In the genomic region with DNA sequence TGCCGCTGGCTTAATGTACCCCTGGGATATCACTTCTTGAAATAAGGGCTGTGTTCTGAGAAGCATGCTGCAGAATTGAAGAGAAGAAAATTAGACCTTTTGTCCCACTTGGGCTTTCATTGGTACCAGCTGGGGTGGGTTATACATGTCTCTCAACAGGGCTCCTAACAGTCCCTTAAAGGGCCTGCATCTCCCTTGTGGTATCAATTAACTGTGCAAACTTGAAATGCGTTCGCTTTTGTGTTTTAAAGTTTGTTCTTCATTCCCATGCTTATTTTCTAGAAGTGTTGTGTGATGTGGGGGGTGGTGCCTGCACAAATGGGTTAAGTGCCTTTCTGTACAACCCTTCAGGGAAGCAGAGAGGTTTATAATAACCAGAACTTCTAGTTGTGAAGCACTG, we compare ENCODE assay signal across 21 mouse cellular contexts.
A peak's percentile ranks its signal among the peaks of the same experiment; 100 is the strongest.
DNase-seq lines count a peak whose midpoint lies in the region; ATAC-seq lines count a peak whose summit lies in the region.
"Had no signal": no experiment of that assay in that cellular context is flagged by ENCODE, and none has a peak within 500 bp of the region (broad histone marks: within the 10 kb centered on the region; RNA-seq: fewer than 3 reads in every experiment).

No protein-coding gene starts in this region.

- intact Hi-C loops in heart, postnatal 25 days (cut with DNase I): no loop called here

- 0 out of 2 replicates have a peak overlapping the region, but pooled peaks have one; percentile 17 for H3K27ac ChIP-seq in embryonic facial prominence, embryonic 12.5 days
- no peak overlapping the region for H3K27ac ChIP-seq in embryonic facial prominence, embryonic 14.5 days (replicated peaks; ENCODE audit: low read depth, low read length)
- H3K27ac ChIP-seq in limb, embryonic 12.5 days: 0 out of 2 replicates have a peak overlapping the region, but pooled peaks have one; percentile 1
- H3K27ac ChIP-seq: lung, embryonic 15.5 days; midbrain, embryonic 13.5 days had no signal

- DNase-seq in heart, adult 11 months: peak; percentile 77
- DNase-seq in heart, postnatal 25 days (ENCODE audit: low spot score): no peak
- DNase-seq in embryonic facial prominence, embryonic 14.5 days (ENCODE audit: low spot score): peak; percentile 41
- DNase-seq: adrenal gland, adult 2 months; B cell, adult 2 months; cerebellum, adult 9-10 months; cerebellum, postnatal 36 days; heart, postnatal 14 days; kidney, adult 18-20 months; kidney, postnatal 36 days; lung, postnatal 4 days; thymus, adult 2 months; thymus, postnatal 4 days had no signal

- H3K4me1 ChIP-seq in embryonic facial prominence, embryonic 12.5 days: peaks cover 4% of the 10 kb centered on the region; the same call in 1 of the 2 replicates
- peaks cover 3% of the 10 kb centered on the region for H3K4me1 ChIP-seq in embryonic facial prominence, embryonic 14.5 days (ENCODE audit: control insufficient read depth, insufficient read depth, low read length)
- H3K4me1 ChIP-seq in limb, embryonic 12.5 days (replicated peaks): peaks cover 7% of the 10 kb centered on the region
- H3K4me1 ChIP-seq: lung, embryonic 15.5 days had no signal

- ATAC-seq in embryonic facial prominence, embryonic 12.5 days (ENCODE audit: insufficient number of reproducible peaks, insufficient read depth, low FRiP score, low TSS enrichment): no peak
- ATAC-seq in embryonic facial prominence, embryonic 14.5 days (ENCODE audit: low read depth): no peak
- no peak for ATAC-seq in limb, embryonic 12.5 days (ENCODE audit: insufficient number of reproducible peaks, insufficient read depth, low FRiP score, low TSS enrichment, low read depth)
- no peak for ATAC-seq in CD4-positive, CD25-positive, alpha-beta regulatory T cell, adult 4 months
- ATAC-seq: activated CD4-positive, CD25-positive, alpha-beta regulatory T cell, adult 4 months; hindbrain, embryonic 16.5 days; midbrain, embryonic 13.5 days had no signal

- H3K27me3 ChIP-seq in embryonic facial prominence, embryonic 12.5 days: no peaks in the 10 kb centered on the region
- 0 out of 2 replicates have a peak, but pooled peaks cover 2% of the 10 kb centered on the region for H3K27me3 ChIP-seq in embryonic facial prominence, embryonic 14.5 days (replicated peaks; ENCODE audit: control insufficient read depth, insufficient read depth, low read length)
- H3K27me3 ChIP-seq in limb, embryonic 12.5 days: no peaks in the 10 kb centered on the region
- H3K27me3 ChIP-seq: lung, embryonic 15.5 days; midbrain, embryonic 13.5 days had no signal

- no peak overlapping the region for H3K9ac ChIP-seq in embryonic facial prominence, embryonic 12.5 days
- H3K9ac ChIP-seq in embryonic facial prominence, embryonic 14.5 days (ENCODE audit: low read depth, low read length): no peak overlapping the region
- no peak overlapping the region for H3K9ac ChIP-seq in limb, embryonic 12.5 days (replicated peaks)
- H3K9ac ChIP-seq: lung, embryonic 15.5 days; midbrain, embryonic 13.5 days had no signal

- H3K36me3 ChIP-seq in embryonic facial prominence, embryonic 12.5 days: no peaks in the 10 kb centered on the region
- H3K36me3 ChIP-seq in embryonic facial prominence, embryonic 14.5 days (ENCODE audit: control insufficient read depth, insufficient read depth, low read length): no peaks in the 10 kb centered on the region
- H3K36me3 ChIP-seq in limb, embryonic 12.5 days: no peaks in the 10 kb centered on the region
- H3K36me3 ChIP-seq: lung, embryonic 15.5 days; midbrain, embryonic 13.5 days had no signal

- H3K4me2 ChIP-seq in embryonic facial prominence, embryonic 12.5 days (replicated peaks): no peak overlapping the region
- H3K4me2 ChIP-seq in embryonic facial prominence, embryonic 14.5 days (ENCODE audit: low read depth, low read length): no peak overlapping the region
- H3K4me2 ChIP-seq in limb, embryonic 12.5 days: no peak overlapping the region
- H3K4me2 ChIP-seq: lung, embryonic 15.5 days; midbrain, embryonic 13.5 days had no signal

- H3K9me3 ChIP-seq in embryonic facial prominence, embryonic 12.5 days: no peaks in the 10 kb centered on the region
- no peaks in the 10 kb centered on the region for H3K9me3 ChIP-seq in embryonic facial prominence, embryonic 14.5 days (ENCODE audit: control insufficient read depth, low read length)
- H3K9me3 ChIP-seq in limb, embryonic 12.5 days: no peaks in the 10 kb centered on the region
- H3K9me3 ChIP-seq: lung, embryonic 15.5 days; midbrain, embryonic 13.5 days had no signal

- H3K4me3 ChIP-seq in embryonic facial prominence, embryonic 12.5 days: no peak overlapping the region
- no peak overlapping the region for H3K4me3 ChIP-seq in embryonic facial prominence, embryonic 14.5 days (ENCODE audit: low read depth, low read length)
- H3K4me3 ChIP-seq in limb, embryonic 12.5 days (replicated peaks): no peak overlapping the region
- H3K4me3 ChIP-seq: lung, embryonic 15.5 days; megakaryocyte, embryonic 14.5 days; midbrain, embryonic 13.5 days had no signal

- 29% methylated on average over 3 of the region's 3 CpGs for WGBS in embryonic facial prominence, embryonic 12.5 days
- 30% methylated on average over 3 of the region's 3 CpGs for WGBS in embryonic facial prominence, embryonic 14.5 days
- WGBS in limb, embryonic 12.5 days: 34% methylated on average over 3 of the region's 3 CpGs
